Mouse (Mus musculus) kidney, adult 2 months (tissue): ENCODE data around the gene Tyw5.

ENCODE experiments used
- CTCF ChIP-seq: fragments of 200-500 bp; conservative IDR thresholded peaks from 2 replicates; pipeline ENCODE4 v1.5.1; 2011; ENCODE audit warnings: low read depth, mild to moderate bottlenecking, control low read depth, low read length, moderate library complexity, mixed read lengths; ENCODE audit not compliant: insufficient read depth, insufficient read length
- POLR2A ChIP-seq: fragments of 200-500 bp; IDR thresholded peaks from one replicate; pipeline ENCODE4 v1.6.1; 2011; ENCODE audit warnings: low read depth, low read length, control low read depth

DNA sequence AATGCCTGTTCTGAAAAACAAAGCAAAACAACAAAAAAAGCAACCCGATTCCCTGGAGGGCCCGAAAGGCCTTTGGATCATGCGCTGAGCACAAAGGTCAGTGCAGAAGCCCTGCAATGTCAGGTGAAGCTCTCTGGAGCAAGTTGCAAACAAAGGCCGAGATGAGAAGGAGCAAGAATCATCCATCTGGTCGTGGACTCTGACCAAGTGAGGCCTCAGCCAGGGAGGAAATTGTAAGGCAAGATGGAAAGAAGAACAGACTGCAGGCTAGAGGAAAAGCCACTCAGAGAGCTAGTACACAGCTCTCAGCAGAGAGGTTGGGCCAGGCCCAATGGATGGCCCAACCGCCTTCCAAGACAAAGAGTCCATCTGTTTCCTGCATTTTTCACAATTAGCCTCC, 32.1 kb upstream of the Tyw5 start:
- TF ChIP-seq CTCF (no peak), POLR2A (no peak)
